Mouse (Mus musculus): ENCODE measurements at regions not wholly inside any gene's neighbourhood (a gene's known extent, or its start where the extent isn't known, plus 50 kb on each side); places are given as distances from the start of the nearest gene placed in this dataset.

GRCm38 (mm10) chr11:44219971-44220370 is 179.9 kb upstream of the Il12b start:
- WGBS, result 64% methylated on average over 3 of the region's 3 CpGs
- no peaks in the 10 kb centered on the region for H3K9me3 ChIP-seq (replicated peaks)
- H3K27me3 ChIP-seq (ENCODE audit: low read depth, poor library complexity, severe bottlenecking), result no peaks in the 10 kb centered on the region
- H3K4me1 ChIP-seq, result no peaks in the 10 kb centered on the region
- H3K4me3 ChIP-seq, result no peak overlapping the region
- H3K27ac ChIP-seq (replicated peaks), result no peak overlapping the region
- no peak for DNase-seq (ENCODE audit: low spot score)
- no peaks in the 10 kb centered on the region for H3K36me3 ChIP-seq

DNA sequence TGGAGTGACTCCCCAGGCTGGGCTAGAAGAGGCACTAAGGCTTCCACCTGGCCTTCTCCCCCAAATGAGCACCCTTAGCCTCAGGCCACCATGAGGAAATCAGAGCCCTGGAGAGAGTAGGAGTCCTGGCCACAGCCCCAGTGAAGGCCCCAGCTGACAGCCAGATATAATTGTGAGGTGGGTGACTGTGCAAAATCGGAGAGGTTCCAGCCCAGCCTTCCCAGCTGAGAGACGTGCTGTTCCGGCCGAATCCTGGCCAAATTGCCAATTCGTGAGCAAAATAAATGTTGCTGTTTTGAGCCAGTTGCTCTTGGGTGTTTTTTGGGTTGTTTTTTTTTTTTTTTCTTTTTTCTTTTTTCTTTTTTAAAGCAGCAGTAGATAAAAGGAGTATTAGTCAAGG is 169.9 kb upstream of the Il12b start:
- DNase-seq (ENCODE audit: low spot score), result no peak
- Histone ChIP-seq H3K4me1 (no peaks in the 10 kb centered on the region), H3K4me3 (no peak overlapping the region), H3K27ac (replicated peaks) (no peak overlapping the region), H3K36me3 (no peaks in the 10 kb centered on the region), H3K9me3 (replicated peaks) (no peaks in the 10 kb centered on the region), H3K27me3 (ENCODE audit: low read depth, poor library complexity, severe bottlenecking) (no peaks in the 10 kb centered on the region)
- 91% methylated on average over 5 of the region's 5 CpGs for WGBS

- Histone ChIP-seq H3K9me3 (replicated peaks) (no peaks in the 10 kb centered on the region), H3K27ac (replicated peaks) (no peak overlapping the region), H3K36me3 (no peaks in the 10 kb centered on the region), H3K4me3 (no peak overlapping the region), H3K4me1 (no peaks in the 10 kb centered on the region), H3K27me3 (ENCODE audit: low read depth, poor library complexity, severe bottlenecking) (no peaks in the 10 kb centered on the region)
- no peak for DNase-seq (ENCODE audit: low spot score)
Observed at GRCm38 (mm10) chr11:44235456-44235855, 164.4 kb upstream of the Il12b start.

DNA sequence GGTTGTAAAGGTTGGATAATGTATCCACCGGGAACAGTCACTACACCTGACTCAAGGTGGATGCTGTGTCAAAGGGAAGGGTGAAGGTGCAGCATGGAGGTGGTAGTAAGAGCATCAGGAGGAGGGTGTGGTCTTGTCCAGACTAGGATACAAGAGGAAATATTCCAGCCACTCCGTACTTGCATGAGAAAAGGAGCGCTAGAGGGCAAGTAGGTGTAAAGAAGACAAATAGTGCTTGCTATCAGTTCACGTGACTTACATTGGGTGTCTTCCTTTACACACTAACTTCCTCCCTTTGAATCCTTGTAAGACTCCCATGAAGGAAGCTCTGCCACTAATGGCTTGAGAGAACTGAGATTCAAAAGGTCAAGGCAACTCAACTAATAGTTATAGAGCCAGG is 161.8 kb upstream of the Il12b start:
- H3K36me3 ChIP-seq, result no peaks in the 10 kb centered on the region
- H3K4me3 ChIP-seq, result no peak overlapping the region
- H3K4me1 ChIP-seq, result no peaks in the 10 kb centered on the region
- DNase-seq (ENCODE audit: low spot score), result no peak
- H3K9me3 ChIP-seq (replicated peaks), result no peaks in the 10 kb centered on the region
- 95% methylated on average over 4 of the region's 4 CpGs for WGBS
- H3K27me3 ChIP-seq (ENCODE audit: low read depth, poor library complexity, severe bottlenecking), result no peaks in the 10 kb centered on the region
- no peak overlapping the region for H3K27ac ChIP-seq (replicated peaks)

DNA sequence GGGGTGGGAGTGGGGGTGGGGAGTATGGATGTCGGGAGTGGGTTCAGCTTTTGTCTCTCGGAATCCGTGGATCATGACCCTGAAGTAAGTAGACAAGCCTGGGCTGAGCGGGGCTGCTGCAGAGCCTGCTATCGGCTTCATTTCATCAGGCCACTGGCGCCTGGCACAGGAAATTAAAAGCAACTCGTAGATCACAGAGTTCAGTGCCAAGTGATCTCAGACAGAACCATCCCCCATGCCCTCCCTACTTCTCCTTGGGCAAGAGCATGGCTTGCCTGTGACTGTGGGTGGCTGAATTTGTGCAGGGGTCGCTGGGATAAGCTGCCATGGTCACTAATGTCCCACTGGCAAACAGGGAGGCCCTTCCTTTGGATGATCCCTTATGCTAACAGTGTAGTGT is 161.3 kb upstream of the Il12b start:
- 85% methylated on average over 8 of the region's 8 CpGs for WGBS
- H3K4me1 ChIP-seq, result no peaks in the 10 kb centered on the region

DNA sequence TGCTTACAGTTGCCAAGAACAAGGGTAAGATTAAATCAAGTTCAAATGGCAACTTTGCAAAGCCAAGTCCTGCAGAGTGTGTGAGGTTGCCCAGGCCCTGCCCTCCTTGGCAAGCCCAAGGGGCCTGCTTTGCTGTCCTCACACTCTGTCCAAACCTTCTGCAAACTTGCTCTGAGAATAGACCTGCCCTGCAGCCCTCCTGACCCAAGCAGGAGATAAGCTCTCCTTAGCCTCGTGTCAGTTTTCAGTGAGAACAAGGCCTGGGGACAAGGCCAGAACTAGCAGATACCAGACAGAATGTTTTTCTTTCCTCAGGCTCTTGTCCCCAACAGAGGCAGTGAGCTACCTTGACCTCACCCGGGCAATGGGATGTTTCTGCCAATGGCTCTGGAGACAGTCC is 156.7 kb upstream of the Il12b start:
- Histone ChIP-seq H3K27me3 (ENCODE audit: low read depth, poor library complexity, severe bottlenecking) (no peaks in the 10 kb centered on the region), H3K4me3 (no peak overlapping the region), H3K36me3 (no peaks in the 10 kb centered on the region), H3K27ac (replicated peaks) (no peak overlapping the region), H3K9me3 (replicated peaks) (no peaks in the 10 kb centered on the region), H3K4me1 (no peaks in the 10 kb centered on the region)
- no peak for DNase-seq (ENCODE audit: low spot score)
- 68% methylated on average over 2 of the region's 2 CpGs for WGBS

More for the DNA sequence above, 161.3 kb upstream of the Il12b start:
- no peak overlapping the region for H3K27ac ChIP-seq (replicated peaks)
- H3K27me3 ChIP-seq (ENCODE audit: low read depth, poor library complexity, severe bottlenecking), result no peaks in the 10 kb centered on the region
- no peaks in the 10 kb centered on the region for H3K9me3 ChIP-seq (replicated peaks)
- H3K4me3 ChIP-seq, result no peak overlapping the region
- no peak for DNase-seq (ENCODE audit: low spot score)
- H3K36me3 ChIP-seq, result no peaks in the 10 kb centered on the region

DNA sequence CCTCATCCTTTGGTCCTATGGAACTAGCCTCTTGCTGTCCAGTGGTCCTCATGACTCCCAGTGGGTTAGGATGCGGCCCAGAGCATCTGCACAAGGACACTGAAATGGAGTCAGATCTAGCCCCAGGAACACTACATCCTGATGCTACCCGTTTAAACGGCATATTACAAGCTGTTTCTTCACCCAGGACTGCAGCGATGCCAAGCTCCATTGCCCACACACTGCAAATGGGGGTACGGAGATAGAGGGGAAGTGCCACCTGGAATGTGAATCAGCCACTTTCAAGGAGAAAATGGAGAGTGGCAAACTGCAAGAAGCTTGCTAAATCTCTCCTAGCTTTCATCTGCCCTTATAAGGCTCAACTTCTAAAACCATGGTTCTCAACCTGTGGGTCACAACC is 148.0 kb upstream of the Il12b start:
- WGBS, result 93% methylated on average over 5 of the region's 5 CpGs
- Histone ChIP-seq H3K4me1 (peaks cover 6% of the 10 kb centered on the region; the same call in 1 of the 2 replicates), H3K9me3 (replicated peaks) (no peaks in the 10 kb centered on the region), H3K27me3 (ENCODE audit: low read depth, poor library complexity, severe bottlenecking) (no peaks in the 10 kb centered on the region), H3K36me3 (no peaks in the 10 kb centered on the region), H3K4me3 (no peak overlapping the region), H3K27ac (replicated peaks) (no peak overlapping the region)
- DNase-seq (ENCODE audit: low spot score), result no peak

DNA sequence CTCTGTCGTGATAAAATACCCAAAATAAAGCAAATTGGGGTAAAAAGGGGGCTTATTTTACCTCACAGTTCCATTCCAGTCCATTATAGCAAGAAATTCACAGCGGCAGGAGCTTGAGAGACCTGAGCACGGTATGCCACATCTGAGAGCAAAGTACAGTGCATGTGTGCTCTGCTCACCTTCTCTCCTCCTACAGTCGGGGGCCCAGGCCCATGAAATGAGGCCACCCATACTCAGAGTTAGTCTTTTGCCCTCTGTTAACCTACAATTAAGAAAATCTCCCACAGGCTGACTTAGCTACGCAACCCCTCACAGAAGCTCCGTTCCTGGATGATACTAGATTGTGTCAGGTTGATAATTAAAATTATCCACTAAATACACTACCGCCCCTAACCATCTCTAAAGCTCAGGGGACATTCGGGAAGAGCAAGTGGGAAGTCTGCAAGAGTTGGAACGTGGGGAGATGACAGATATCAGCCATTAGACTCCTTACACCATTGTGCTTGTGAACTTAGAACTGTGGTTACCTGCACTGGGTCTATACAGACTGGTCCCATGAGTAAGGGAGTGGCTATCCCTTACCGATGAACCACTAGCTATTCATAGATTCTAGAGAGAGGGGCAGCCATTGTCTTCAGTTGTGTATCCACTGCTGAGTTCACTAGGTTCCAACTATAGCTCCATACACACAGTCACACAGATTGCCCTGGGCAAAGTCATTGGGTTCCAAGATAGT is 139.3 kb upstream of the Il12b start:
- WGBS, result 87% methylated on average over 10 of the region's 10 CpGs
- H3K36me3 ChIP-seq, result no peaks in the 10 kb centered on the region
- H3K9me3 ChIP-seq (replicated peaks), result no peaks in the 10 kb centered on the region
- no peak overlapping the region for H3K27ac ChIP-seq (replicated peaks)
- H3K4me1 ChIP-seq, result no peaks in the 10 kb centered on the region
- no peaks in the 10 kb centered on the region for H3K27me3 ChIP-seq (ENCODE audit: low read depth, poor library complexity, severe bottlenecking)
- H3K4me3 ChIP-seq, result no peak overlapping the region
- DNase-seq (ENCODE audit: low spot score), result no peak

DNA sequence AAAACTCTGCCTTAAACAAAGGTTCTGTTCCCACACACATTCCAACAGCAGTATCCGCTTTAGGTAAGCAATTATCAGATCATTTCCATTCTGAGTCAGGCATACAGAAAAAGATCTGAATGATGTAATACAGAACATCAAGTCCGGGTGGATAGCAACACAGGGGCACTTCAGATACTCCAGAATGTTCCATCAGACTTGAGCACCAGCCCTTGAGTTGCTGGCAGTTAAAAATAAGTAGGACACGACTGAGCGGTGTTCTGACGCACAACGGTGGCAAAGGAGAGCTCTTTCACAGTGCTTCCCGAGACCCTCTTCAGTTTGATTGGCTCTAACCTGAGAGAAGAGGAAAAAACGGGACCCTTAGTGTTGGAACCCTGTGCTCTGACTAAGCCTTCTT is 138.2 kb upstream of the Il12b start:
- WGBS, result 81% methylated on average over 8 of the region's 8 CpGs
- no peaks in the 10 kb centered on the region for H3K27me3 ChIP-seq (ENCODE audit: low read depth, poor library complexity, severe bottlenecking)

DNA sequence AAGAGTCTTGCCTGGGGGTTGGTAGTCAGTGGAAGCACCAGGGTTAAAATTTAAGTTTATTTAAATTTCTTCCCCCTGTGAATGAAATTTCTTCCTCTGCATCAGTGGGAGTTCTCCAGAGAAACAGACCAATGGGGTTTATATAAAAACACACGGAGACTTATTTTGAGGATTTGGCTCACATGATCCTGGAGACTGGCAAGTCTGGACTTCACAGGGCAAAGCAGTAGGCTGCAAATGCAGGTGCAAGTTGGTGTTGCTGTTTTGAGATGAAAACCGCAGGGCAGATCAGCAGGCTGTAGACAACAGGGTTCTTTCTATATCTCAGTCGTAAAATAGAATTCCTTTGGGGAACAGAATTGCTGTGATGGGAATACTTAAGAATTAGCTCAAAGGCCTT is 137.3 kb upstream of the Il12b start:
- 86% methylated on average over 3 of the region's 3 CpGs for WGBS
- DNase-seq (ENCODE audit: low spot score), result no peak
- Histone ChIP-seq H3K4me1 (no peaks in the 10 kb centered on the region), H3K36me3 (no peaks in the 10 kb centered on the region), H3K4me3 (no peak overlapping the region), H3K9me3 (replicated peaks) (no peaks in the 10 kb centered on the region), H3K27me3 (ENCODE audit: low read depth, poor library complexity, severe bottlenecking) (no peaks in the 10 kb centered on the region), H3K27ac (replicated peaks) (no peak overlapping the region)

More for the DNA sequence above, 138.2 kb upstream of the Il12b start:
- H3K36me3 ChIP-seq, result no peaks in the 10 kb centered on the region
- no peaks in the 10 kb centered on the region for H3K4me1 ChIP-seq
- no peaks in the 10 kb centered on the region for H3K9me3 ChIP-seq (replicated peaks)
- DNase-seq (ENCODE audit: low spot score), result no peak
- H3K27ac ChIP-seq (replicated peaks), result no peak overlapping the region
- no peak overlapping the region for H3K4me3 ChIP-seq

- Histone ChIP-seq H3K27me3 (ENCODE audit: low read depth, poor library complexity, severe bottlenecking) (no peaks in the 10 kb centered on the region), H3K27ac (replicated peaks) (no peak overlapping the region), H3K4me1 (no peaks in the 10 kb centered on the region), H3K9me3 (replicated peaks) (no peaks in the 10 kb centered on the region), H3K4me3 (no peak overlapping the region), H3K36me3 (no peaks in the 10 kb centered on the region)
- no peak for DNase-seq (ENCODE audit: low spot score)
Observed at GRCm38 (mm10) chr11:44272268-44272667, 127.6 kb upstream of the Il12b start.

- no peak overlapping the region for H3K27ac ChIP-seq (replicated peaks)
- H3K27me3 ChIP-seq (ENCODE audit: low read depth, poor library complexity, severe bottlenecking), result no peaks in the 10 kb centered on the region
- DNase-seq (ENCODE audit: low spot score), result no peak
- H3K4me3 ChIP-seq, result no peak overlapping the region
- 92% methylated on average over 7 of the region's 7 CpGs for WGBS
- H3K36me3 ChIP-seq, result no peaks in the 10 kb centered on the region
- no peaks in the 10 kb centered on the region for H3K4me1 ChIP-seq
- no peaks in the 10 kb centered on the region for H3K9me3 ChIP-seq (replicated peaks)
Observed at GRCm38 (mm10) chr11:44278521-44279208, 121.2 kb upstream of the Il12b start.

- no peaks in the 10 kb centered on the region for H3K9me3 ChIP-seq (replicated peaks)
- H3K27ac ChIP-seq (replicated peaks), result no peak overlapping the region
- no peaks in the 10 kb centered on the region for H3K36me3 ChIP-seq
- no peak for DNase-seq (ENCODE audit: low spot score)
- H3K4me1 ChIP-seq, result no peaks in the 10 kb centered on the region
- no peaks in the 10 kb centered on the region for H3K27me3 ChIP-seq (ENCODE audit: low read depth, poor library complexity, severe bottlenecking)
- WGBS, result 83% methylated on average over 2 of the region's 2 CpGs
- H3K4me3 ChIP-seq, result no peak overlapping the region
Observed at GRCm38 (mm10) chr11:44285961-44286360, 113.9 kb upstream of the Il12b start.
